Mouse (Mus musculus) G1E (cell line): ENCODE results near the gene Plaa.

ENCODE experiments used
- CTCF ChIP-seq: IDR thresholded peaks from 2 replicates; pipeline ENCODE4 v1.5.1; 2012; ENCODE audit warnings: low read depth, low read length, inconsistent platforms, mixed read lengths
- TAL1 ChIP-seq: conservative IDR thresholded peaks from 2 replicates; pipeline ENCODE4 v1.6.1; 2012; ENCODE audit warnings: low read depth, low read length, inconsistent platforms, mixed read lengths

- TF ChIP-seq CTCF (no peak), TAL1 (no peak)
These were observed 69.8 kb downstream of the Plaa start for GRCm38 (mm10) chr4:94533205-94533604.
